Mouse (Mus musculus): ENCODE results near the gene Ccdc9b. TPM values are rescaled to one million over a fixed set of nuclear protein-coding genes. Genes with fewer than 3 reads are reported as not detected.

The Ccdc9b gene
- polyA plus RNA-seq, 1 experiment from 2014 or later: 2.2 TPM

- WGBS: 19% methylated on average over 44 of the region's 44 CpGs
Measured at GRCm38 (mm10) chr2:118790551-118791525, 28.4 kb upstream of the Ccdc9b start.

GRCm38 (mm10) chr2:118790221-118790550 lies 27.7 kb upstream of the Ccdc9b start:
- H3K9me3 ChIP-seq: no peaks in the 10 kb centered on the region
- peaks cover 74% of the 10 kb centered on the region for H3K27me3 ChIP-seq (replicated peaks)
- ATAC-seq (ENCODE audit: extremely low read depth, insufficient number of reproducible peaks, low FRiP score, low TSS enrichment): no peak
- peak overlapping the region; percentile 69; the same call in 1 of the 2 replicates for H3K9ac ChIP-seq
- peak overlapping the region; percentile 69 for H3K4me2 ChIP-seq
- 46% methylated on average over 12 of the region's 12 CpGs for WGBS
- H3K36me3 ChIP-seq: no peaks in the 10 kb centered on the region
- peaks cover 15% of the 10 kb centered on the region for H3K4me1 ChIP-seq
- H3K4me3 ChIP-seq: peak overlapping the region; percentile 34
- H3K27ac ChIP-seq (replicated peaks): no peak overlapping the region

More at GRCm38 (mm10) chr2:118790551-118791525, 28.4 kb upstream of the Ccdc9b start:
- H3K27ac ChIP-seq (replicated peaks): no peak overlapping the region
- peaks cover 15% of the 10 kb centered on the region for H3K4me1 ChIP-seq
- H3K36me3 ChIP-seq: no peaks in the 10 kb centered on the region
- H3K4me3 ChIP-seq: peak overlapping the region; percentile 34
- H3K27me3 ChIP-seq (replicated peaks): peaks cover 67% of the 10 kb centered on the region
- peak overlapping the region; percentile 69; the same call in 1 of the 2 replicates for H3K9ac ChIP-seq
- no peaks in the 10 kb centered on the region for H3K9me3 ChIP-seq
- ATAC-seq (ENCODE audit: extremely low read depth, insufficient number of reproducible peaks, low FRiP score, low TSS enrichment): no peak; the same call in 1 of the 2 replicates
- H3K4me2 ChIP-seq: peak overlapping the region; percentile 69

- peaks cover 15% of the 10 kb centered on the region for H3K4me1 ChIP-seq
- H3K9ac ChIP-seq: no peak overlapping the region
- no peak overlapping the region for H3K4me3 ChIP-seq
- H3K36me3 ChIP-seq: no peaks in the 10 kb centered on the region
- H3K27ac ChIP-seq (replicated peaks): no peak overlapping the region
- H3K27me3 ChIP-seq (replicated peaks): peaks cover 72% of the 10 kb centered on the region
- H3K4me2 ChIP-seq: no peak overlapping the region
- no peaks in the 10 kb centered on the region for H3K9me3 ChIP-seq
- 80% methylated on average over 11 of the region's 11 CpGs for WGBS
- ATAC-seq (ENCODE audit: extremely low read depth, insufficient number of reproducible peaks, low FRiP score, low TSS enrichment): no peak
Measured at GRCm38 (mm10) chr2:118789501-118789900, 27.0 kb upstream of the Ccdc9b start.

DNA sequence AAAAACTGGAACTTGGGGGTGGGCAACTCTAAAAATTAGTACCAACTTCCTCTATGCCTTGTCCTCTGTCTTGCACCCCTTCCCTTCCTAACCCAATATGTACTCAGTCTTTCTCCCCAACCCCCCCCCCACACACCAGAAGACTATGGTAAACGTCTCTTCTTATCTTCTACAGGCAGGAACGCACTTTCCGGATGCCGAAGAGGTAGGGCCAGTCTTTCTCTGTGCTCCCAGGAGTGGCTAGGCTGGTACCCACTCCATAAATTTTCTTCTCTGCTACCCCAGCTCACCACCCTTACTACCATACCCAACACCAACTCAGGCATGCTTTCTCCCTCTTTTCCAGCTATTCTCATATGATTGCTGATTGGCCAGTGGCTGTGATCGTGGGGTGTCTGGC lies 24.1 kb upstream of the Ccdc9b start:
- H3K4me2 ChIP-seq: no peak overlapping the region
- ATAC-seq (ENCODE audit: extremely low read depth, insufficient number of reproducible peaks, low FRiP score, low TSS enrichment): no peak
- no peaks in the 10 kb centered on the region for H3K36me3 ChIP-seq
- no peak overlapping the region for H3K4me3 ChIP-seq
- peaks cover 14% of the 10 kb centered on the region for H3K4me1 ChIP-seq
- peaks cover 59% of the 10 kb centered on the region for H3K27me3 ChIP-seq (replicated peaks)
- no peak overlapping the region for H3K9ac ChIP-seq
- H3K27ac ChIP-seq (replicated peaks): no peak overlapping the region
- 63% methylated on average over 5 of the region's 5 CpGs for WGBS
- no peaks in the 10 kb centered on the region for H3K9me3 ChIP-seq

DNA sequence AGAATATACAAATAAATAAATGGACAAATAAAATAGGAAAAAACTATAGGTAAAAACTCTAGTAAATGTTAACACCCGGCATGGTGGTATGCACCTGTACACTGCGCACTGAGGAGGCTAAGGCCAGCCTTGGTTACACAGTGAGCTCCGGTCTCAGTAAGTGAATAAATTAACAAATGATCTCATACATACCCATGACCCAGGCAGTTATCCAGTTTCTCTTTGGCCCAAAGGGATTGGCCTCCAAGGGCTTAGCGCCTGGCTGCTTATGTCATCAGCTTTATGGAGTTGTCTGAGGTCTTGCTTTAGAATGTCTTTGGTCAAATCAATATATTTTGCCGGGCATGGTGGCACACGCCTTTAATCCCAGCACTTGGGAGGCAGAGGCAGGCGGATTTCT lies 21.2 kb upstream of the Ccdc9b start:
- 79% methylated on average over 7 of the region's 7 CpGs for WGBS
- Histone ChIP-seq H3K9me3 (no peaks in the 10 kb centered on the region), H3K36me3 (no peaks in the 10 kb centered on the region), H3K4me1 (peaks cover 12% of the 10 kb centered on the region), H3K9ac (no peak overlapping the region), H3K27ac (replicated peaks) (no peak overlapping the region), H3K27me3 (replicated peaks) (peaks cover 60% of the 10 kb centered on the region), H3K4me3 (no peak overlapping the region), H3K4me2 (no peak overlapping the region)
- no peak for ATAC-seq (ENCODE audit: extremely low read depth, insufficient number of reproducible peaks, low FRiP score, low TSS enrichment)

DNA sequence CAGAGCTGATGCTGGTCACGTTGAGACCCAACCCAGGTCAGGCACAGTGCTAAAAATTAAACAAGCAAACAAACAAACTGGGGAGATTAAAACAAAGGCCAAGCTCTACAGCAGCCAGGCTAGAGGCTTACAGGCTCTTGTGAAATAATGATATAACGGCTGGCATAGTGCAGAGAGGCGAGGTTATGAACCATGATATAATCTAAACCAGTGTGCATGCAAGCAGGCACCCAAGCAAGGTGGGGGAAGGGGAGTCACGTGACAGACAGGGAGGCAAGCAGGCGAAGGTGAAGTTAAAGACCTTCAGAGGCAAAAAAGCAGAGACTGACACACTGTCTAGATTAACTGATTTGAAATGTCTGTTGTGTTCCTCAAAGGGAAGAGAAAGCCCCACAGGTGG lies 20.6 kb upstream of the Ccdc9b start:
- Histone ChIP-seq H3K4me3 (no peak overlapping the region), H3K9ac (no peak overlapping the region), H3K27ac (replicated peaks) (no peak overlapping the region), H3K4me2 (no peak overlapping the region), H3K4me1 (peaks cover 12% of the 10 kb centered on the region), H3K36me3 (no peaks in the 10 kb centered on the region), H3K9me3 (no peaks in the 10 kb centered on the region), H3K27me3 (replicated peaks) (peaks cover 57% of the 10 kb centered on the region)
- WGBS: 48% methylated on average over 5 of the region's 5 CpGs
- ATAC-seq (ENCODE audit: extremely low read depth, insufficient number of reproducible peaks, low FRiP score, low TSS enrichment): no peak

GRCm38 (mm10) chr2:118782303-118782702 lies 19.8 kb upstream of the Ccdc9b start:
- H3K4me2 ChIP-seq: no peak overlapping the region
- peaks cover 55% of the 10 kb centered on the region for H3K27me3 ChIP-seq (replicated peaks)
- no peak for ATAC-seq (ENCODE audit: extremely low read depth, insufficient number of reproducible peaks, low FRiP score, low TSS enrichment)
- H3K36me3 ChIP-seq: no peaks in the 10 kb centered on the region
- H3K4me1 ChIP-seq: peaks cover 12% of the 10 kb centered on the region
- WGBS: 35% methylated on average over 4 of the region's 4 CpGs
- H3K9me3 ChIP-seq: no peaks in the 10 kb centered on the region
- H3K27ac ChIP-seq (replicated peaks): no peak overlapping the region
- H3K4me3 ChIP-seq: no peak overlapping the region
- H3K9ac ChIP-seq: no peak overlapping the region

- peaks cover 16% of the 10 kb centered on the region for H3K4me1 ChIP-seq
- no peaks in the 10 kb centered on the region for H3K9me3 ChIP-seq
- H3K27ac ChIP-seq (replicated peaks): no peak overlapping the region
- no peak overlapping the region for H3K4me2 ChIP-seq
- no peak overlapping the region for H3K9ac ChIP-seq
- no peak overlapping the region for H3K4me3 ChIP-seq
- H3K36me3 ChIP-seq: no peaks in the 10 kb centered on the region
- no peak for ATAC-seq (ENCODE audit: extremely low read depth, insufficient number of reproducible peaks, low FRiP score, low TSS enrichment)
- H3K27me3 ChIP-seq (replicated peaks): peaks cover 45% of the 10 kb centered on the region
- WGBS: 28% methylated on average over 1 of the region's 1 CpGs
Measured at GRCm38 (mm10) chr2:118781115-118781514, 18.7 kb upstream of the Ccdc9b start.

DNA sequence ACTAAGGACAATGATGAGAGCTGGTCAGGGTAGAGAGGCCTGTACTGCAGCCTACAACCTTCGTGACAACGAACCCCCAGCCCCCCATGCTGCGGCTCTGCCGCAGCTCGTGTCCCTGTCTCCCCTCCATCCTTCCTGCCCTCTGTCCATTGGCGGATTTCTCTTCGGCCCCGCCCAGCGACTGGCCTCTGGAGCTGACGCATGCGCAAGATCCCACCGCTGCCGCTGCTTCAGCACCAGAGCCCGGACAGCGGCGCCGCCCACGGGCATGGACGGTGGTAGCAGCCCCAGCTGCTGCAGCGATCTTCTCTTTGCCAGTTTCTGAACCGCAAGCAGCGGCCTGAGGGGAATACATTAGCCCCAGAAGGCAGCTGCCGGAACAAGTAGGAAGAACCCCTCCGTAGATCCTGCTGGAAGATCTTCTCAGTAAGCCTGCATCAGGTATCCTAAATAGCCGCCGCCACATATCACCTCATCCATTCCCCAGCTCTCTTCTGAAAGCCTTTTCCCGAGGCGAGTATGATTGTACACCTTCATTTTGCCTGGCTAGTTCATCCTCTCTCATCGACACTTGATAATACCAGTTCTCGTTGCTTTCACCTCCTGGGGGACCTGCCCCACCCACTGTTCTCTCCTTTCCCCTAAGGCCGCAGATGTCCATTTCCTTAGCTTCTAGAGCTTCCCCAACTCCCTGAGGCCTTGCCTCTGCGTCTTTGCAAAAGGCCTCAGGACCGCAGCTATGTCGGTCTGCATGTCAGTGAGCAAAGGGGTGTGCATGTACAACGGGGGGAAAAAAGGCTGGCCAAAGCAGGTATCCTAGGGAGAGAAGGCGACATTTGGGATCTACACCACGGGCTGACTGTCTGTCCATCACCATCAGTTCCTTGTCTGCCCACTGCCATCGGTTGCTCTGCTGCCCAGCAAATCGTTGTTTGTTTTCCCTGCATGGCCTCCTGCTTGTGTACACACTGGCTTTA lies 17.3 kb upstream of the Ccdc9b start, which contains the start of gene Disp2:
Gene Disp2, plus strand, starts transcription at position 216 of the 977 bp plus-strand sequence.
- H3K27ac ChIP-seq (replicated peaks): 0 out of 2 replicates have a peak within 1 kb of the TSS, but pooled peaks have one; percentile 0
- ATAC-seq (ENCODE audit: extremely low read depth, insufficient number of reproducible peaks, low FRiP score, low TSS enrichment): 0 out of 2 replicates have a peak, but pooled peaks have one; percentile 72
- H3K4me1 ChIP-seq: peaks cover 24% of the 10 kb centered on the region
- H3K27me3 ChIP-seq (replicated peaks): peaks cover 38% of the 10 kb centered on the region
- no peaks in the 10 kb centered on the region for H3K9me3 ChIP-seq
- WGBS: 11% methylated on average over 39 of the region's 39 CpGs
- H3K4me3 ChIP-seq: peak within 1 kb of the TSS; percentile 47
- H3K9ac ChIP-seq: peak within 1 kb of the TSS; percentile 63
- no peaks in the 10 kb centered on the region for H3K36me3 ChIP-seq
- peak within 1 kb of the TSS; percentile 78 for H3K4me2 ChIP-seq

- WGBS: 10% methylated on average over 10 of the region's 10 CpGs
- no peaks in the 10 kb centered on the region for H3K36me3 ChIP-seq
- H3K4me2 ChIP-seq: peak overlapping the region; percentile 78
- peak overlapping the region; percentile 47 for H3K4me3 ChIP-seq
- H3K4me1 ChIP-seq: peaks cover 24% of the 10 kb centered on the region
- no peak for ATAC-seq (ENCODE audit: extremely low read depth, insufficient number of reproducible peaks, low FRiP score, low TSS enrichment)
- H3K9me3 ChIP-seq: no peaks in the 10 kb centered on the region
- peaks cover 38% of the 10 kb centered on the region for H3K27me3 ChIP-seq (replicated peaks)
- H3K27ac ChIP-seq (replicated peaks): 0 out of 2 replicates have a peak overlapping the region, but pooled peaks have one; percentile 0
- peak overlapping the region; percentile 63 for H3K9ac ChIP-seq
Measured at GRCm38 (mm10) chr2:118779065-118779464, 16.6 kb upstream of the Ccdc9b start.

DNA sequence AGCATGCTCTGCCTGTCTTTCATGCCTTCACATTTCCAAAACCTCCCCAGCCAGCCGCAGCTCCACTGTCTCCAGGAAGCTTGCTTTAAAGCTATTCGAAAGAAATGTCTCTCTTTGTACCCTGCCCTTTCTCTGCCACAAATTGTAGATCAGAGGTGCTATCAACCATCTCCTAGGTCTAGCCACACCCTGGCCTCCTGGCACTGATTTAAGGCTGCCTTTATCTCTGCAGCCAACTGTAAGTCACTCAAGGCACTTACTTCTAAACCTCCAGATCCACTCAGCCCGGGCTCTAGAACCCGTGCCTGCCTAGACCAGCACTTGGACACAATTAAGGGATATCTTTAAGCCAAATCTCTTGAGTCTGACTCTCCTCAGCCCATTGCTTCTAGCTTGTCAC lies 16.0 kb upstream of the Ccdc9b start:
- Histone ChIP-seq H3K27ac (replicated peaks) (no peak overlapping the region), H3K4me1 (peaks cover 24% of the 10 kb centered on the region), H3K9ac (no peak overlapping the region), H3K4me2 (no peak overlapping the region), H3K4me3 (no peak overlapping the region), H3K36me3 (no peaks in the 10 kb centered on the region), H3K27me3 (replicated peaks) (peaks cover 38% of the 10 kb centered on the region), H3K9me3 (no peaks in the 10 kb centered on the region)
- WGBS: 58% methylated on average over 4 of the region's 4 CpGs
- ATAC-seq (ENCODE audit: extremely low read depth, insufficient number of reproducible peaks, low FRiP score, low TSS enrichment): no peak
